Mouse (Mus musculus): Measurements from ENCODE around the gene Tmem107.

GRCm38 (mm10) chr11:69078805-69079438 is 8.3 kb downstream of the Tmem107 start:
- TF ChIP-seq CTCF (IDR thresholded peaks at IDR 0.05; ENCODE audit: extremely low read depth, insufficient read depth, insufficient read length, insufficient replicate concordance) (no peak), POLR2A (IDR thresholded peaks at IDR 0.05; ENCODE audit: low read depth, low read length) (no peak)

All from spleen, adult 2 months (tissue).